Mouse (Mus musculus) brain, embryonic 14.5 days (tissue): ENCODE measurements at regions not wholly inside any gene's neighbourhood (a gene's known extent, or its start where the extent isn't known, plus 50 kb on each side); places are given as distances from the start of the nearest gene placed in this dataset.
A peak's percentile ranks its signal among the peaks of the same experiment; 100 is the strongest.
"Not testable (repeated sequence)": the region's sequence is repeated elsewhere in the genome, so short reads cannot be mapped to it uniquely, and the experiment has no call there.

Experiments
- DNase-seq: peaks from one replicate; pipeline ENCODE4 v3.0.0-alpha.2; 2011; ENCODE audit warnings: low read depth
- CTCF ChIP-seq: fragments of 200-500 bp; IDR thresholded peaks from 2 replicates; pipeline ENCODE4 v1.5.1; 2012; ENCODE audit warnings: inconsistent platforms, mild to moderate bottlenecking, moderate library complexity, borderline replicate concordance; ENCODE audit not compliant: insufficient read depth, insufficient read length; ENCODE audit errors: extremely low read depth

GRCm38 (mm10) chr8:20121391-20121909 is 218.3 kb downstream of the Gm31371 start:
- DNase-seq, result peak; percentile 1

- peak; percentile 98 for DNase-seq
- peak; percentile 41; the same call in 1 of the 2 replicates for TF ChIP-seq CTCF
These were observed 219.1 kb downstream of the Gm31371 start for GRCm38 (mm10) chr8:20122067-20122925.

- DNase-seq, result not testable (repeated sequence)
These were observed 220.4 kb downstream of the Gm31371 start for GRCm38 (mm10) chr8:20123545-20123944.

GRCm38 (mm10) chr8:20135626-20136025 is 227.4 kb downstream of the Gm15319 start:
- not testable (repeated sequence) for DNase-seq

- DNase-seq, result not testable (repeated sequence)
These were observed 217.6 kb downstream of the Gm15319 start for GRCm38 (mm10) chr8:20145436-20145835.

- not testable (repeated sequence) for DNase-seq
These were observed 211.5 kb downstream of the Gm15319 start for GRCm38 (mm10) chr8:20151317-20152047.

GRCm38 (mm10) chr8:20154091-20154490 is 208.9 kb downstream of the Gm15319 start:
- not testable (repeated sequence) for DNase-seq
